Mouse (Mus musculus): ENCODE data around the gene Itgb7.

DNA sequence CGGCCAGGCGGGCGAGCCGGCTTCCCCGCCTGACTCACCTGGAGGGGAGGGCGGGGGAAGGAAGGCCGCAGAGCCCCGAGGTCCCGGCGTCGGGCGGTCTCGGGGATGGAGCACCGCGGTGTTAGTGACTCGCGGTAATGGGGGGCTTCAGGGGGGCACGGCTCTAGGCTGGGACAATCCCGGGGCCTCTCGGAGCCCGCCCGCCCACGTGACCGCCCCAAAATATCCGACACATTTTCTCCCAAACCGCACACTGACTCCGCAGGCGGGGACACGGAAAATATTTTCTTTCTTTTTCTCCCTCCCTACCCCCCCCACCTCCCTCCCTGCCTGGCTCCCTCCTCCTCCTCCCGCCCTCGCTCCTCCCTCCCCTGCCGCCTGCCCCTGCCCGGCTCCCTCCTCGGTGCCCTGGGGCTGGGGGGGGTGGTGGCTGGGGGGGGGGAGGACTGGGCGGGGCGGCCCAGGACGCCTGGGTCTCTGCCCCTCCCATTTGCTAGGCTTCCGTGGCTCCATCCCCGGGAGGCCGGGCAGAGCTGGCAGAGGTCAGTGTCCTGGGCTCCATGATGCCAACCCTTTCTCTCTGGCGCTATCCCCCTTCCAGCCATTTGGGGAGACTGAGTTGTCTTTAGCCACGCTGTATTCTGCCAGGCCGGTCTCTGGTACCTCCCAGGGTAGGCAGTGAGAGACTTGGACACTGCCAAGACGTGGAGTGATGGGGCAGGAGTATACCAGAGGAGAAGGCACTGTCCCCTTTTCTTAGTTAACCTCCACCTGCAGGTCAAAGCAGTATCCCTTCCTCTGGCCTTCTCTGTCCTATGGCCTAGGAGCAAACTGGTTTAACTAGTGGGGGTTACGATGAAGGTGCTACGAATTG, 25.7 kb upstream of the Itgb7 start, which contains the start of gene Rarg:
- TF ChIP-seq POLR2A (IDR thresholded peaks at IDR 0.05; ENCODE audit: extremely low read depth, insufficient read depth, low read length) (no peak), CTCF (IDR thresholded peaks at IDR 0.05; ENCODE audit: low read depth, low read length) (no peak)
